Mouse (Mus musculus) embryonic stem cell, embryonic (primary cell): ENCODE results near the gene Atp2a1.

Experiments
- CTCF ChIA-PET, 4 experiments: fragments of 300-600 bp in 2 of 4; fragments of 350-600 bp in 2 of 4; sonication (Branson Sonifier 250); formaldehyde crosslinking; loops; one replicate each; lab custom pipeline; 2022; ENCODE audit warnings: inconsistent platforms in 2 of 4; lab: Charles Lee
- POLR2A ChIA-PET, 4 experiments: fragments of 300-600 bp in 2 of 4; fragments of 350-600 bp in 2 of 4; sonication (Branson Sonifier 250); formaldehyde crosslinking; loops; one replicate each; lab custom pipeline; 2022; ENCODE audit warnings: antibody characterized with exemption in 4 of 4, inconsistent platforms in 1 of 4; lab: Charles Lee

Atp2a1 gene

GRCm38 (mm10) chr7:126446217-126446616, 16.7 kb downstream of the Atp2a1 start:
- CTCF ChIA-PET: interaction anchor here (0.9 to 2.7 kb wide), 7 partner anchors 9 to 29 kb away, joined by 3 to 11 read pairs (median 3); partner anchors contain the start of gene Sh2b1 (in 1 of the 4)

GRCm38 (mm10) chr7:126445104-126445815, 17.6 kb downstream of the Atp2a1 start:
- CTCF ChIA-PET: interaction anchor here (0.5 to 2.7 kb wide), 9 partner anchors 8 to 30 kb away, joined by 3 to 11 read pairs (median 6); partner anchors contain the start of gene Sh2b1 (in 1 of the 4)
- POLR2A ChIA-PET: interaction anchor here in 2 of 4 experiments (0.5 to 1.5 kb wide), 7 partner anchors 9 to 314 kb away, joined by 3 to 5 read pairs (median 4); partner anchors contain the start of genes Atp2a1 (in 1 of the 2) and Tufm (in 1 of the 2)

More at GRCm38 (mm10) chr7:126446217-126446616, 16.7 kb downstream of the Atp2a1 start:
- POLR2A ChIA-PET: interaction anchor here in 3 of 4 experiments (0.5 to 1.8 kb wide), 10 partner anchors 10 to 247 kb away, joined by 3 to 7 read pairs (median 4); partner anchors contain the start of genes Sh2b1 (in 2 of the 3) and Tufm (in 1 of the 3)

DNA sequence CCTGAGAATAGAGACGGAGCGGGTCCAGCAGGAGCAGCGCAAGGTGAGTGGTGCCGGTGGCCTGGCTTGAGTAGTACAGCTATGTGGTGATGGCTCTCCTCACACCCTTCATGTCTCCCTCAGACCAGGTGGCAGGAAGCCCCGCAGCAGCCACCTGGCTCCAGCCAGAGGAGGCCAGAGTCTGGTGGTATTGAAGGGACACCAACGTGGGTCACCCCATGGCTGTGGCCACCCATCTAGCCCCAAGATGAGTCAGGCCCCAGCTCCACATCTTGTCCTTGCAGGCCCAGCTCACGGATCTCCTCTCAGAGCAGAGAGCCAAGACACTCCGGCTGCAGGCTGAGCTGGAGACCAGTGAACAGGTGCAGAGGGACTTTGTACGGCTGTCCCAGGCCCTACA, 18.4 kb downstream of the Atp2a1 start:
- ChIA-PET CTCF (interaction anchor here in 3 of 4 experiments (0.6 to 1.2 kb wide), 5 partner anchors 8 to 135 kb away, joined by 3 to 9 read pairs (median 4); no protein-coding TSS in a partner anchor), POLR2A (interaction anchor here in 1 of 4 experiments (1.4 to 1.5 kb wide), 3 partner anchors 9 to 18 kb away, joined by 3 to 5 read pairs (median 4); partner anchors contain the start of gene Atp2a1)

- POLR2A ChIA-PET: interaction anchor here in 1 of 4 experiments (1.4 kb wide), 1 partner anchor 8 kb away, joined by 4 read pairs; no protein-coding TSS in a partner anchor
- CTCF ChIA-PET: interaction anchor here in 2 of 4 experiments (0.6 kb wide), 2 partner anchors 8 to 135 kb away, joined by 3 to 4 read pairs; no protein-coding TSS in a partner anchor
Observed at GRCm38 (mm10) chr7:126443997-126444396, 18.9 kb downstream of the Atp2a1 start.

DNA sequence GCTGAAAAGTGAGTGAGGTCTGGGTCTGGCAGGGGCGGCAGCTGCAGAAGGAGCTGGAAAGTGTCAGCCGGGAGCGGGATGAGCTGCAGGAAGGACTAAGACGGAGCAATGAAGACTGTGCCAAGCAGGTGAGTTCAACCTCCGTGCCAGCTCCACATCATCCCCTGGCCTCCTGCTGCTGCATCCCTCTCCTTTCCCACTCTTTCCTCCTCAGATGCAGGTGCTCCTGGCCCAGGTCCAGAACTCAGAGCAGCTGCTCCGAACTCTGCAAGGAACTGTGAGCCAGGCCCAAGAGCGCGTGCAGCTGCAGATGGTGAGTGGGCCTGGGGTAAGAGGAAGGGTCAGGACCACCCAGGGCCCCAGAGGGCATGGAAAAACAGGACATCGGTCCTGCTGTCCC, 22.8 kb downstream of the Atp2a1 start:
- CTCF ChIA-PET: interaction anchor here in 2 of 4 experiments (0.6 to 0.7 kb wide), 3 partner anchors 21 to 1927 kb away, joined by 3 to 4 read pairs (median 3); no protein-coding TSS in a partner anchor
- POLR2A ChIA-PET: interaction anchor here in 3 of 4 experiments (0.5 to 2.0 kb wide), 7 partner anchors 9 to 465 kb away, joined by 3 to 4 read pairs (median 3); no protein-coding TSS in a partner anchor

- POLR2A ChIA-PET: interaction anchor here in 2 of 4 experiments (1.2 to 3.7 kb wide), 6 partner anchors 9 to 80 kb away, joined by 4 to 21 read pairs (median 6); partner anchors contain the start of gene Sh2b1 (in 2 of the 2)
- CTCF ChIA-PET: interaction anchor here (0.6 to 3.7 kb wide), 35 partner anchors 8 to 1047 kb away, joined by 3 to 16 read pairs (median 4); partner anchors contain the start of genes Sh2b1 (in 3 of the 4), Cd19 (in 1 of the 4), Eif3c (in 1 of the 4) and Rabep2 (in 1 of the 4)
Observed at GRCm38 (mm10) chr7:126436851-126437250, 26.1 kb downstream of the Atp2a1 start.

DNA sequence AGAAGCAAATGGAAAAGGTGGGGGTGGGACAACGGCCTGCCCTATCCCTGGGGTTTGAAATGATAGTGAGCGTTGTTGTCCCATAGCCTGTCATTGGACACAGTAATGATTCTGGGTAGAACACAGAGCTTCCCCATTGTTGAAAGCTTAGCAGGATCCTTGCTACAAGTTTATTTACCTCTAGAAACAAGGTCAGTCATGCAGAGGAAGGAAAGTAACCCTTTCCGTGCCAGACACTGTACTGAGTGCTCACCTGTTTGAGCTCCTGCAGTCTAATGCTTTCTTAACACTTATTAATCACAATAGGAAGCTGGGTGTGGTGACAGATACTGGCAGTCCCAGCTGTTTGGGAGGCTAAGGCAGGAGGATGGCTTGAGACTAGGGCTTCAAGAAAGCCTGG, 27.1 kb downstream of the Atp2a1 start:
- POLR2A ChIA-PET: interaction anchor here in 3 of 4 experiments (0.6 to 3.7 kb wide), 18 partner anchors 8 to 140 kb away, joined by 3 to 21 read pairs (median 4); partner anchors contain the start of gene Sh2b1 (in 3 of the 3)

GRCm38 (mm10) chr7:126434726-126435125, 28.2 kb downstream of the Atp2a1 start:
- POLR2A ChIA-PET: interaction anchor here in 2 of 4 experiments (1.3 to 1.7 kb wide), 4 partner anchors 40 to 67 kb away, joined by 4 to 6 read pairs (median 4); partner anchors contain the start of gene Sh2b1 (in 1 of the 2)
- CTCF ChIA-PET: interaction anchor here in 1 of 4 experiments (1.1 kb wide), 1 partner anchor 35 kb away, joined by 3 read pairs; no protein-coding TSS in a partner anchor

More for the DNA sequence above, 27.1 kb downstream of the Atp2a1 start:
- CTCF ChIA-PET: interaction anchor here (0.6 to 3.7 kb wide), 20 partner anchors 8 to 314 kb away, joined by 3 to 16 read pairs (median 4); partner anchors contain the start of genes Sh2b1 (in 2 of the 4) and Sbk1 (in 1 of the 4)

DNA sequence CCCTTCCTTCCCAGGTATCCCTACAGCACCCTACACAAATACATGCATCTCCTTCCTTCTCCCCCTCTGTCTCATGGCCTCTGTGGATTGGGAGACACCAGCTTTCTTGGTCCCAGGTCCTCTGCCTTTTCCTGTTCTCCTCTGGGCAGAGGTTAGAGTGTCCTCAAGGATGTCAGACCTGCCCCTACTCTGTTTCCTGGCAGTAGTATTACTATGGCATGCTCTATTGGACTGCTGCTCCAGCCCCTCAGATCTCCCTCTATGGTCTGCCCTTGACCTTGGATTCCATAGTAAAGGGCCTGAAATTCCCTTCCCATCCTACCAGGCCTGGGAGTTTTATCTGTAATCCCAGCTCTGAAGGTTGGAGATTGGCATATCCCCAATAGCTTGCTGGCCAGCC, 32.7 kb downstream of the Atp2a1 start:
- CTCF ChIA-PET: interaction anchor here in 2 of 4 experiments (0.7 to 1.0 kb wide), 2 partner anchors 30 to 38 kb away, joined by 3 to 7 read pairs; no protein-coding TSS in a partner anchor

GRCm38 (mm10) chr7:126429503-126429898, 33.4 kb downstream of the Atp2a1 start:
- ChIA-PET CTCF (interaction anchor here in 2 of 4 experiments (1.0 to 1.1 kb wide), 2 partner anchors 30 kb away, joined by 3 read pairs; no protein-coding TSS in a partner anchor), POLR2A (interaction anchor here (0.6 to 2.8 kb wide), 11 partner anchors 10 to 720 kb away, joined by 3 to 21 read pairs (median 3); partner anchors contain the start of genes Sh2b1 (in 1 of the 4) and Spns1 (in 1 of the 4))

More for the DNA sequence above, 32.7 kb downstream of the Atp2a1 start:
- POLR2A ChIA-PET: interaction anchor here (0.6 to 1.7 kb wide), 12 partner anchors 9 to 721 kb away, joined by 3 to 5 read pairs (median 3); partner anchors contain the start of gene Spns1 (in 1 of the 4)

DNA sequence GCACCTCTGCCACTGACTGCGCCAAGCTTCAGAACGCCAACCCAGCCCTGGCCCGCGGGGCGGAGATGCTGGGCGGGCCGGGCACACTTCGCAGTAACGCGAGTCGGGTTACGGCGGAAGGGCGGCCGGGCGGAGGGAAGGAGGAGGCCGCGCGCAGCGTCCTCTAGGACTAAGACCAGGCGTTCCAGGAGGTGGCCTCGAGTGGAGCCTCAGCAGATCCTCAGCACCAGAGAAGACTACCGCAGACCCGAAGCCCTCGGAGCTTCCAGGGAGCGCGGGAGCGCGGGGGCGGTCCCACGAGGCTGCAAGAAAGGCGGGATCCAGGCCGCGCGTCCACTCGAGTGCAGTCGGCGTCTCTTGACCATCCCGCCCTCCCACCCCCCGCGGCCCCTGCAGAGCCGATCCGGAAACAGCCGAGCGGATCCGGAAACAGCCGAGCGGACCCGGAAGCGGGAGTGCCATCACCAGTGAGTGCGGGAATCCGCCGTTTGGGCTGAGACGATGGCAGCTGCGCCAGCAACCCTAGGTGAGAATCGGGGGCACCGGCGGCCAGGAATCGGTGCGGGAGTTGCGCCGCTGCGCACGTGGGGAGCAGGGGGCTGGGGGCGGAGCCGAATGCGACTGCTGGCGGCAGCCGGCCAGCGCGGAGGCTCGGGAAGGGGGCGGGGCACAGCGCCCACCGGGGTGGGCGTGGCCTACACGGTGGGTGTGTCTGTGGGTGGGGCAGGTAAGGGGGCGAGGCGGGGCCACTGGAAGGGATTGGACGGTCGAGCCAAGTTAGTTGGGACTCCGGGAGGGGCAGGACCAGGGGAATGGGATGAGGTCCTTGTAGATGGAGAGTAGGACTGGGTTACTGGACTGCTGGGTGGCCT, 34.0 kb downstream of the Atp2a1 start, which contains the start of gene Rabep2:
Gene Rabep2 (plus strand): TSS at position 129 of the 872 bp plus-strand sequence.
- CTCF ChIA-PET: interaction anchor here in 3 of 4 experiments (0.6 to 1.9 kb wide), 6 partner anchors 8 to 588 kb away, joined by 3 to 14 read pairs (median 5); partner anchors contain the start of genes Pagr1a (in 1 of the 3) and Sh2b1 (in 1 of the 3)

DNA sequence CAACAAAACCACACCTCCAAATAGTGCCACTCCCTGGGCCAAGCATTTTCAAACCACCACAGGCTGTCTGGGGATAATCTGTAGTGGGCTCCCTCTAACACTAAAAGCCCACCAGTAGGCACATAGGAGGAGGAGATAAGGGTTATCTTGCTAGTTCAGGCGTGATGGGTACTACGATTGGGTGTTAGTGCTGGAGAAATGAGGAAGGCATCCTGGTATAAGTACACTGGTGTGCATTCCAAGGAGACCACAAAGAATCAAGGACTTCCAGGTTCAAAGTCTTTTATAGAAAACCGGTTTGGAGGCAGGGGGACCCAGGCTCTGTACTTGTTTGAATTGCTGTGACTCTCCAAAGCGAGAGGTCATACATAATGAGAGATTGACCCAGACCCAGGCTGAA, 34.8 kb downstream of the Atp2a1 start:
- ChIA-PET POLR2A (interaction anchor here in 3 of 4 experiments (0.6 to 2.8 kb wide), 49 partner anchors 8 to 961 kb away, joined by 3 to 22 read pairs (median 5); partner anchors contain the start of genes Sh2b1 (in 3 of the 3), Cd19 (in 2 of the 3), Spns1 (in 2 of the 3) and Atp2a1 (in 1 of the 3)), CTCF (interaction anchor here (0.6 to 1.9 kb wide), 18 partner anchors 8 to 940 kb away, joined by 3 to 21 read pairs (median 6); partner anchors contain the start of genes Pagr1a (in 1 of the 4) and Sh2b1 (in 1 of the 4))

More for the DNA sequence above, 34.0 kb downstream of the Atp2a1 start, which contains the start of gene Rabep2:
- POLR2A ChIA-PET: interaction anchor here in 3 of 4 experiments (0.9 to 2.8 kb wide), 15 partner anchors 10 to 321 kb away, joined by 3 to 21 read pairs (median 6); partner anchors contain the start of genes Spns1 (in 2 of the 3), Eif3c (in 1 of the 3) and Sh2b1 (in 1 of the 3)

DNA sequence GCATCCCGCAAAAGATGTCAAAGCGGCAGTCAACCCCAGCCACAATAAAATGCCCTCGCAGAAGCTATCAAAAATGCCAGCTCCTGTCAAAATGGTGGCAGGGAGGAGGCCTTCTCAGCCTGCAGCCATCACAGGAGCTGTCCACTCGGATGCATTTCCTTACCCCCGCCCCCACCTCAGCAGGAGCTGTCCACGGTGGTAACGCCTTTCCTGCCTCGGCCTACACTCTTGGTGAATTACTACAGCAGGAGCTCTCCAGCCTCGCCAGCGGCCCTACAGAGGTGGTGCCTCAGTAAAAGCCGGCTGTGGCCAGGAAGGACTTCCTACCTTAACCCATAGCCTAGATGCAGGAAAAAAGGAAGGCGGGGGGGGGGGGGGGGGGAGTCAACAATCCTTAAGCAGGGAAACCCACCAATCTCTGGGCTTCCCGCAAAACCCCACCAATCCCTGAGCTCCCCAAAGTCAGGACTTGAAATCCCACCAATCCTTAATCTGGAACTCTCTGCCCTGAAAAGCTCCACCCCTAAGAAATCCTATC, 35.5 kb downstream of the Atp2a1 start:
- ChIA-PET CTCF (interaction anchor here (0.5 to 1.9 kb wide), 32 partner anchors 9 to 941 kb away, joined by 3 to 21 read pairs (median 6); partner anchors contain the start of genes Sh2b1 (in 2 of the 4), Nfatc2ip (in 1 of the 4), Pagr1a (in 1 of the 4) and Spns1 (in 1 of the 4)), POLR2A (interaction anchor here (0.6 to 2.8 kb wide), 72 partner anchors 9 to 1449 kb away, joined by 3 to 22 read pairs (median 4); partner anchors contain the start of genes Spns1 (in 4 of the 4), Sh2b1 (in 3 of the 4), Cd19 (in 2 of the 4) and Atp2a1 (in 1 of the 4))

GRCm38 (mm10) chr7:126424161-126424560, 38.7 kb downstream of the Atp2a1 start:
- ChIA-PET POLR2A (interaction anchor here in 1 of 4 experiments (1.2 kb wide), 1 partner anchor 65 kb away, joined by 3 read pairs; no protein-coding TSS in a partner anchor), CTCF (interaction anchor here in 1 of 4 experiments (1.4 kb wide), 1 partner anchor 25 kb away, joined by 4 read pairs; no protein-coding TSS in a partner anchor)

GRCm38 (mm10) chr7:126421756-126422155, 41.2 kb downstream of the Atp2a1 start:
- CTCF ChIA-PET: interaction anchor here in 2 of 4 experiments (0.6 to 1.5 kb wide), 2 partner anchors 16 to 325 kb away, joined by 4 to 7 read pairs; no protein-coding TSS in a partner anchor
- POLR2A ChIA-PET: no interaction called here
